Mouse (Mus musculus) frontal cortex, adult (tissue): ENCODE measurements at regions not wholly inside any gene's neighbourhood (a gene's known extent, or its start where the extent isn't known, plus 50 kb on each side); places are given as distances from the start of the nearest gene placed in this dataset.
"Not testable (repeated sequence)": the region's sequence is repeated elsewhere in the genome, so short reads cannot be mapped to it uniquely, and the experiment has no call there.

Source experiments
- ATAC-seq: cut with Nextera tagmentation; 2 replicates; pipeline ENCODE4 v1.9.2; 2017; ENCODE audit warnings: mild to moderate bottlenecking, moderate library complexity, mixed read lengths; ENCODE audit not compliant: low TSS enrichment

- ATAC-seq = not testable (repeated sequence)
These were observed 1004.3 kb downstream of the Car8 start for GRCm38 (mm10) chr4:7234537-7234936.

DNA sequence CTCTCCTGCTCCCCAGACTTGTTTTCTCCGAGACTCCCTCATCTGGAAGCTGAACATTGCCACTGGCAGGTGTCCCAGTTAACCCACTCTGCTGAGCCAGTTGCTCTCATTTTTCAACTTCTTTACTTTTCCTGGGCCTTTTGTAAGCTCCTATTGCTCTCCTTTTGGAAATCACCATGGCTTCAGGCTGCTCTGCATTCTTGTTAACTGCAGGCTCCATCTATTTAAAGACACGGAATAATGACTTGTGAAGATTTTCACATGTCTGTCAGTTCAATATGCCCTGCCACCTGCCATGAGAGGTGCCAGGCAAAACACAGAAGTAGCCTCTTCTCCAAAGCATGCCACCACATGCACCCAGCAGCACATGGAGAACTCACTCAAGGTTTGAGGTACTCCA is 1009.9 kb downstream of the Car8 start:
- ATAC-seq = peak; percentile 76

- ATAC-seq = no peak
These were observed 1015.9 kb downstream of the Car8 start for GRCm38 (mm10) chr4:7222922-7223321.

DNA sequence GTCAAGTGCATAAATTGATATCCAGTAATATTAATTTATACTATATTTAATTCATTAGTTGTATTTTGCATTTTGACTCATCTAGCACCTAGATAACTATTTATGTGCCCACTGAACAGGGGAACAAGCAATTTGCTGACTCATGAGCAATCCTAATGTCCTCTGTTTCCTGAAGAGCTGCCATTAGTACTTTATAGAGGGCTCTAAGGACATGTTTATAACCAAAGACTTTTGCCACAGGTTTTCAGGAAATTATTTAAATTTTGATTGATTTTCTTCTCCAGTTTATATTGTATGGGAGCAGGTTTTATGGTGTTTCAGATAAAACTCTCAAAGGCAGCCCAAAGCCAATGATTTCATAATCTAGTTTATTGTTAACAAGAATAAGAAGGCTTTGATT is 1018.4 kb downstream of the Car8 start:
- no peak for ATAC-seq

DNA sequence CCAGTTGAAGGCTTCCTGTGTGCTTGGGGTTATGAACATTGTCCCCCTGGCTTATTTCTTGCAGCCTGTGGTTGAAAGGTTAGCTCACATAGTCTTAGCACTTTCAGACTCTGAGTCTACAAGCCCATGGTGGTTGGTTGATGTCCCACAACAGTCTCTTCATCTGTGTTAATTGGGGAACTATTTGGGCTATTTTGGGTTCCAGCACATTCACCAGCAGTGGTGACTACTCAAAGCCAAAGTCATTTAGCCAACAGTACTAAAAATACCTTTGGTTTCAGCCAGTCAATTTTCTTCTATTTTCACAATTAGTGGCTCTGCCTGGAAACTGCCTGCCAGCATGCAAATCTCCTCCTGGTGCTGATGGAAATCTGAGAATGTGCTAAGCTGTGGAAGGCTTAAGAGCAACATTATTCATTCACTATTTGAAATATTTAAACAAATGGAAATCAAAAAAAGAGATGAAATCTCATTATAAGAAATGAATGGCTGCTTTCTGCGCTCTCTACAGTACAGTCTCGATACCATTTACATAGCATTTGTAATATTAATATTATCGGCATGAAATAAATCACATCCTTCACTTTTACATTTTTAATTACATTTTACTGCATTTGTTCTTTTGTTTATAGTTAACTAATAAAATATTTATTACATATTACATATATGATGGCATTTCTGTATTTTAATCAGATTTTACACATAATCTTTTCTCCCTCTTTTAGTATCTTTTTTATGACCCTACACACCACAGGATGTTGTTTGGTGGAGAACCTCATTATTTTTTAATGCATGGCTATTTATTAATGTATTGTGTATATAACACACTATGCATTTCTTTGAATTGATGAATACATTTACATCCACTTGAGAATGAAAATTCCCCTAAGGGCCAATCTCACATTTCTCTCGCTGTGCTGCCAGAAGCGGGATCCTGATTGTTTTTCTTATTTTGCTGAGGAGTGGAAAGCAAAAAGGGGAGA is 1023.5 kb downstream of the Car8 start:
- ATAC-seq = no peak

DNA sequence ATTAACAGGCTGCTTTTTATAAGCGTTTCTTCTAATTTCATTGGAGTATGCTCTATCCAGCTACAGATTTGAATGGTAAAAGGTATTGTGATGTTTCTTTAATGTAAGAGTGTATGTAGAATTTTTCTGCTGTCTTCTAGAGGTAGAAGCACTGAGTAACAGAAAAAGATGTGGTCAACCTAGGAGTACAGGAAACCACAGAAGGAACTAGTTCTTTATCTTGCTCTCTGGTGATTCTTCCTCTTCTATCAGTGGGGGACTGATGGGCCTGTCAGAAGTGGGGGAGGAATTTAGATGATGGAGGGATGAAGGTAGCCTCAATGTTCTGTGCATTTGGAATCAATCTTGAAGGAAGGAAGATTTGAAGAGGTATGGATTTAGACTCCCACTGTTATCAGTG is 1031.9 kb downstream of the Car8 start:
- no peak for ATAC-seq

DNA sequence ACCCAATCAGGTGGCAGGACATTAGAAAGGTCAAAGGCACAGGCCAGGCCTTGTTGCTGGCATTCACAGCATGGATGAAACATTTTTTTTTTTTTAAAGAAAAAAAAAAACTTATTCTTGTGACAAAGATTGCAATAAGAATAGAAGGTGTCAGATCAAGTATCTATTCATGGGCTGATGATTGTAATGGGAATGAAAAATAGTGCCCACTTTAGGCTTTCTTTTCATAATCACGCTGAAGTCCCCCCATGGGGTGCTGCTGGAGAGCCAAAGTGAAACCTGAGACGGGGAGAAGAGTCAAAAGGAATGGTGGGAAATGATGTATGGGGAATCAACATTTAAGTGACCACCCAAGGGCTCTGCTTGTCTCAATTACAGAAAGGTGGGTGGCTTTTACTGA is 1037.0 kb downstream of the Car8 start:
- no peak for ATAC-seq

- ATAC-seq = no peak
These were observed 1038.9 kb downstream of the Car8 start for GRCm38 (mm10) chr4:7199941-7200340.

GRCm38 (mm10) chr4:7199052-7199451 is 1039.8 kb downstream of the Car8 start:
- peak; percentile 88 for ATAC-seq

DNA sequence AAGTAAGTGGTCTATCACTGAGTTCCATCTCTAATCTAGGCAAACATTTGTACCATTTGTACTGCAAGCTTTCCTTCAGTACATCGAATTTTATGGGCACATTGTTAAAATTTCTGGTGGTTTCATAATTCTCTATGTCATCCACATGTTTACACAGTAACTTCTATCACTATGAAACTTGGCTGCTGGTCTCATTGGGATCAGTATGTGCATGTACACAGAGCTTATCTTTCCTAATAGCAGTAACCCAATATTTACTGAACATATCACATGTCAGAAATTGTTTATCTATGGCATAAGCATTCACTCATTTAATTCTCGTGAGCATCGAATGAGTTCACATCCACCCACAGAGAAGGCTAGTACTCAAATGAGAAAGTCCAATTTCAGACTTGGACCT is 1042.3 kb downstream of the Car8 start:
- no peak for ATAC-seq

DNA sequence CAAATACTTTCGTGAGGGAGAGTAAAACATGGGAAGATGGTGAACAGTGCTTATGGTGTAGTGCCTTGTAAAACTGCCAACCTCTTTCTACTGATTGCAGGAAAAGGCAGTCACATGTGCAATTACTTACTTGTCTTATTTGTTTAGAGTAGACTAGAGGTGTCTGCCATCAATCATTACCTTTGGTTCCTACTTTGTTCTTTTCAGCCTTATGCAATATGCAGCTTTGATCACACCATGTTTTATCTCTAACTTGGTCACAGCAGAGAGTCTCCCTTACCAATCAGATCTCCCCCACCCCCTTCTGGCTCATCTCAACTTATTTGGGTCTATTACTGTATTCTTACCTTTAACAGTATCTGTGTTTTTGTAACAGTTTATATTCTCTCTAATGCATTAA is 1043.2 kb downstream of the Car8 start:
- ATAC-seq = no peak

DNA sequence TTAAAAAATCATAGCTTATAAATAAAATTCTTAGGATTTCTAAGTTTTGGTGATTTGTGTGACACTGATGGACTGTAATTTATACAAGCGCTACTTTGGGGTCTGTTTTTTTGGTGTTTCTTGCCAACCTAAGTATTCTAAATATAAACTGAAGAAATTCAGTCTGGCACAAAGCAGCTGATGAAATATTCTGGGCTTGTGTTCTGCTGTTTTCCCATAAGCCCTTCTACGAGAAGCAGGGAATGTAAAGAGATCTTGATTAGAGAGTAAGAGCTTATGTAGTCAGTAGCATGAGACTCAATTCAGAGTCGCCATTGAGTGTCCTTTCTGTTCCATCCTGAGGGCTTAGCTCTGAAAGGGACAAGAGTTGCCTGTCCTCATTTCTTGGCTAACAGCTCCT is 1046.9 kb downstream of the Car8 start:
- peak; percentile 94 for ATAC-seq

GRCm38 (mm10) chr4:7191228-7191627 is 1047.6 kb downstream of the Car8 start:
- ATAC-seq = no peak

- ATAC-seq = peak; percentile 47
These were observed 1063.8 kb downstream of the Car8 start for GRCm38 (mm10) chr4:7175030-7175429.

- ATAC-seq = no peak; the same call in 1 of the 2 replicates
These were observed 1066.1 kb downstream of the Car8 start for GRCm38 (mm10) chr4:7172528-7173306.

- no peak for ATAC-seq
These were observed 1067.0 kb downstream of the Car8 start for GRCm38 (mm10) chr4:7171637-7172417.

- peak; percentile 62 for ATAC-seq
These were observed 1077.4 kb downstream of the Car8 start for GRCm38 (mm10) chr4:7161411-7161810.

DNA sequence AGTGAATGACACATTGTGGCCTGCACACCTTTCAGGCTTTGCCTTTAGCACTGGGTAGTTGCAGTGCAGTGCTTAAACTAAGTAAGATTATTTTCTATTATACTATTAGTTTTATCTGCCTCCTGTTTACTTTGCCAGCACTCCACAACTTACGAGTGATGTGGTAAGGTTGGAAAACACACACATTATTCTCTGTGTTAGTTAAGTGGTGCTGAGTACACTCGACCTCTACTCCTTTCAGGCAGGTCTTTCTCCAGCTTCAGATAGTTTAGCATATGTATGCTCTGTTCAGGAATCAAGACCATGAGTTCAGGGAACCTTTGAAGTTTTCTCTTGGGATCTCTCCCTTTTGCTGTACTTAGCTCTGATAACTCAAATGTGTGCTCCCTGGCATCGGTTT is 1081.0 kb downstream of the Car8 start:
- no peak for ATAC-seq

DNA sequence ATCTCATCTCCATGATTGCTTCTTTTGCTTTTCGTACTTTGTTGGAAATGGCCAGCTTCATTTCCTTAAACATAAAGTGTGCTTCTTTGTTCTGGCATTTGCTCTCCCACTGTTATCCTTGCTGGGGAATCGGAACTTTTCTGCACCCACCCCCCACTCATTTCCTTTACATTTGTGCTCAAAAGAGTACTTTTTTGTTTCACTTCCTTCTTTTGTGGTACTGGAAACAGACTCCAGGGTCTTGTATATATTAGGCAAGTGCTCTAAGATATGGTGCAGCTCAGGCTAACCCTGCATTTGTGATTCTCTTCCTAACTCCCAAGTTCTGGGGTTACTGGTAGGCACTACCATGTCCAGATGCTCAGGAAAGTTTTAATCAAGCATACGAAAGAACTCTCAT is 1084.6 kb downstream of the Car8 start:
- ATAC-seq = no peak

- ATAC-seq = no peak
These were observed 1085.0 kb downstream of the Car8 start for GRCm38 (mm10) chr4:7153835-7154234.

DNA sequence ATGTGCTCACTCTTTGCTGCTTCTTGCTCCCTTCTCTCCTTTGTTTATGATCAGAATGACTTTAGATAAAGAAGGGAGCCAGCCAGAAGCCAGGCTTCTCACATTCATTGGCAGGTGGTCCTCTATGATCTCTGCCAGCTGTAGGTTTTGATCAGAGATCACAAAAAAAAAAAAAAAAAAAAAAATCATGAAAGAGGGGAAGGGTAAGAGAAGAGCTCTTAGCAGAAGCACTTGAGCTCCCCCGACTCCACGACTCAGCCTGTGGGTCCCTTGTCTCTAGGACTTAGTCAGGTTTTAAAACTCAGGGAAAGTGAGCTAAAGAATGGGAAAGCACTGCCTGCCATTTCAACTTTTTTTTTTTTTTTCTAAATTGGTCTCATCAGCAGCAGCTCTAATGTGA is 1093.1 kb downstream of the Car8 start:
- no peak for ATAC-seq

DNA sequence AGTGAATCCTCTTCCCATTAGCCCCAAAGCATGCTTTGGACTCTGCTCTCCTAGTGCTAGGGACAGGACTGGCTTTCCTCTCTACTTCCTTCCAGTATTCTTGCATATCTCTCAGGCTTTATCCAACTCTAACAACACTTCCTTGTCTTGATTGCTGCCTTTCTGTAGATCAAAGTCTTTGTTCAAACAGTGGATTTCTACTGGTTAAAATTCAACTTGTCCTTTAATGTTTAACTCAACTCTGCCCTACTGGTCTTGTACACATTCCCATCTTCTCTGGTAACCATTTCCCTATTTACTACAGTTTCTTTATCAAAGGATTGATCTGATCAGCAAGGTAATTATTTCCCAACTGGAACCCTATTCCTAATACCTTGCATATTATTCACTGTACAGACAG is 1094.6 kb downstream of the Car8 start:
- ATAC-seq = no peak
